Mouse (Mus musculus) bone marrow macrophage, adult 2 months (primary cell): ENCODE data around the gene Fhit.

Experiments
- CTCF ChIP-seq: IDR thresholded peaks from 2 replicates; pipeline ENCODE4 v1.5.1; 2012; ENCODE audit warnings: low read depth, mild to moderate bottlenecking, low read length, moderate library complexity
- POLR2A ChIP-seq: IDR thresholded peaks from 2 replicates; pipeline ENCODE4 v1.6.1; 2012; ENCODE audit warnings: mild to moderate bottlenecking, low read depth, low read length, borderline replicate concordance

GRCm38 (mm10) chr14:9751341-9751740 lies 1410.5 kb downstream of the Fhit start:
- no peak for TF ChIP-seq CTCF
- no peak for TF ChIP-seq POLR2A
